Mouse (Mus musculus) gastrocnemius, postnatal 14 days (tissue): Measurements from ENCODE around the gene Surf6. TPM values are rescaled to one million over a fixed set of nuclear protein-coding genes. Genes with fewer than 3 reads are reported as not detected.

ENCODE experiments used
- DNase-seq: peaks from one replicate; pipeline ENCODE4 v3.0.0; 2021; ENCODE audit warnings: mixed read lengths
- intact Hi-C: fragments of 180-260 bp; cut with DNase I; formaldehyde crosslinking; loops from one replicate; pipeline ENCODE4 v1.15.1; 2025; ENCODE audit warnings: low total_unique reads
- total RNA-seq, 2 experiments: library from RNA; stranded (reverse); gene quantifications; 2 replicates each; pipeline ENCODE4 v1.2.3; 2021

Gene Surf6
- total RNA-seq, 2 experiments from 2014 or later = 11.9 to 13.3 TPM

DNA sequence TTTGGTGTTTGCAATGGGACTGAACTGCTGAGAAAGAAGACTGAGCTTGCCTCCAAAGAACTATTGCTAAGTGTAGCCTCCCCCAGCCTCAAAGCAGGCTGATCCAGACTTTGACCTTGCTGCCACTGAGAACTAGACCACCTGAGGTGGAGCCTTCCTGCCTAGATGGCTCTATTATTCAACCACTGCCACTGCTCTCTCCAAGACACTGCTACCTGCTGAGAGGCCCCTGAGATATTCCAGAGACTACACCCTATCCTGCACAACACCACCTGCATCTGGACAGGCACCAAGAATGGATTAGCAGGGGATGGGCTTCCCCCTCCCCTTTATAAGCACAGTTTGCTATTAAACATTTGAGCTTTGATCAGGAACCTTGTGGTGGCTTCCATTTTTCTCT lies 24.1 kb downstream of the Surf6 start:
- intact Hi-C loops = no loop called here
- no peak for DNase-seq

DNA sequence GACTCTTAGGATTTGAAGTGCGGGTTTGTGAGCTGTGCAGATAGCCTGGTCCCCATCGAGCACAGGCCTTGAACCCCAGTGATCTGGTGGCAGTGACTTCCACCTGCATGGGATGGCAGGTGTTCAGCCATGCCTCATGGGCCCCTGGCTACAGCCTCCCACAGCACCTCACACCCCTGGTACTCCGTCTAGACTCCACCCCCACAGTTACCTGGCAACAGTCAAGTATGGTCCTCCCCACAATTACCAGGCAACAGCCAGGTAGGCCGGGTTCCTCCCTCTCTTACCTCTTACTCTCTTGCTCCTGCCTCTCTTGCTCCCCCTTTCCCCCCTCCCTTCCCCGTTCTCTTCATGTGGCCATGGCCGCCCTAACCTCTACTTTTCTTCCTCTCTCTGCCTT lies 32.0 kb downstream of the Surf6 start:
- DNase-seq = no peak
- intact Hi-C loops = no loop called here

DNA sequence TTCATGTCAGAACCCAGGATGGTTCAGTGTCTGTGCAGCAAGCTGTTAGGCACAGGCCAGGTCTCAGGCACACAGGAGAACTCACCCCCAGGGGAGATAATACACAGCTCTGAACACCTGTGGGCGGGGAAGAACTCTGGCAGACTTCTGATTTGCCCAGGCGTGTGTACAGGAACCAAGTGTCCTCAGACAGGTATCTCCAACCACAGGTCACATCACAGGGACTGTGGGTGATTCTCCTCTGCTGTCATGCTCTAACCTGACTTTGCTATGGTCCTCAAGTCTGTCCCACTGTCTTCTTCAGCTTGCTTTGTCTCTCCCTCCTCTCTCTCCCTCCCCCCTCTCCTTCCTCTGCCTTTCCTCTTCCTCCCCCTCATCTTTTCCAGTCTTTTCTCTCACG lies 37.8 kb downstream of the Surf6 start, which contains the start of gene Abo:
Abo (minus strand) TSS at position 101 of the 400 bp plus-strand sequence.
- intact Hi-C loops = no loop called here
- DNase-seq = no peak

DNA sequence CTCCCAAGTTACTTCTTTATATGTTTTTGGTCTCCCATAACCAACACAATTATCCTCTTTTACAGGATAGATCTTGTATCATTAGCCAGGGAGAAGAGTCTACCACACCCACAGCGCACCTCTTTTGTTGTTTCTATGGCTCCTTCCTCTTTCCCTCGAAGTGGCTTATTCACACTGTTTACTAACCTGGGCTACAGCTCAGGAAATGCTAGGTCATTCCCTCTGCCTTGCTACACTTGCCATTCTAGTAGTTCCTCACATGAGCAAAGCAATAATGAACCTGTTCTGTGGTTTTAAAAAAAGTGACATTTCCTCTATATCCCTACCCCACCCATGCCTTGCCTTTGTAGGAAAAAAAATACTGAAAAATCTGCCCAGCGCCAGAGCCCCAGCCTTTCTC lies 39.8 kb downstream of the Surf6 start:
- intact Hi-C loops = no loop called here
- DNase-seq = no peak

DNA sequence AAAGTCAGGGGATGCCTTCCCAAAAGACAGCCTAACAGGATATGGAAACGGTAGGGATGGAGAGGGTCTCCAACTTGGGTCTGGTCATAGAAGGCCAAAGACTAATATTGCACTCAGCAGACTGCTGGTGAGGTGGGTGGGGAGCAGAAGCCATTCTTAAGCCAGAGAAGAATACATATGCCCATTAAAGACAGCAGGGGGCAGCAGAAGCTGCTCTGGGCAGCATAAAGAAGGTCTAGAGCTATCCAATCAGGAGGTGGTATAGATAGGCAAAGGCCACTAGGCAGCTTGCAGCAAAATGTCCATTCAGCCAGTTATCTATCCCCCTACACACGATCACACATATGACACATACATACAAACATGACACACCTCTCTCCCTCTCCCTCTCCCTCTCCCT lies 55.0 kb downstream of the Surf6 start:
- DNase-seq = no peak
- intact Hi-C loops = loop anchor here (5.0 kb wide), 1 partner anchor 190 kb away; no protein-coding TSS in a partner anchor

Other genes starting within 250 kb of the Surf6 start
- gene Lcn4, start 231.6 kb downstream of the Surf6 start, total RNA-seq = not detected
- gene Abo, start 37.9 kb downstream of the Surf6 start, total RNA-seq = not detected
- 10 to 100 TPM; 19.2 to 19.7 TPM for gene Med22, start 7.8 kb upstream of the Surf6 start, total RNA-seq
- 100 to 1,000 TPM; 309 to 346 TPM for gene Rpl7a, start 7.9 kb upstream of the Surf6 start, total RNA-seq
- 10 to 100 TPM; 15.3 to 17.2 TPM for gene Surf2, start 13.5 kb upstream of the Surf6 start, total RNA-seq
- 10 to 100 TPM; 35.0 to 37.8 TPM for gene Surf1, start 13.7 kb upstream of the Surf6 start, total RNA-seq
- gene Surf4, start 31.0 kb upstream of the Surf6 start, total RNA-seq = 10 to 100 TPM; 84.4 to 85.1 TPM
- not detected for gene Stkld1, start 31.2 kb upstream of the Surf6 start, total RNA-seq
- 10 to 100 TPM; 13.3 to 16.2 TPM for gene Rexo4, start 61.5 kb upstream of the Surf6 start, total RNA-seq
- gene Adamts13, start 70.5 kb upstream of the Surf6 start, total RNA-seq = not detected
- gene Cacfd1, start 107.0 kb upstream of the Surf6 start, total RNA-seq = 10 to 100 TPM; 21.2 to 21.4 TPM
- gene Slc2a6, start 125.1 kb upstream of the Surf6 start, total RNA-seq = under 1 TPM; 0.11 to 0.62 TPM
- gene Mymk, start 169.3 kb upstream of the Surf6 start, total RNA-seq = 10 to 100 TPM; 30.5 to 36.4 TPM
- 10 to 100 TPM in 1 of 2 experiments, 1 to 10 TPM in 1; 6.3 to 10.5 TPM for gene Adamtsl2, start 176.5 kb upstream of the Surf6 start, total RNA-seq
- under 1 TPM; 0.07 to 0.08 TPM for gene Fam163b, start 239.6 kb upstream of the Surf6 start, total RNA-seq